Mouse (Mus musculus): ENCODE measurements around the gene Gabpb2.
A peak's percentile ranks its signal among the peaks of the same experiment; 100 is the strongest.

Gene Gabpb2

GRCm38 (mm10) chr3:95217255-95218134 lies at the start of gene Gabpb2:
TSS of gene Gabpb2 (minus strand) at chr3:95217916.
- peak; percentile 98 for DNase-seq (ENCODE audit: low read depth, low spot score)

GRCm38 (mm10) chr3:95266052-95266451 lies 48.3 kb upstream of the Gabpb2 start:
- DNase-seq (ENCODE audit: low read depth, low spot score): no peak

GRCm38 (mm10) chr3:95264724-95265123 lies 47.0 kb upstream of the Gabpb2 start:
- DNase-seq (ENCODE audit: low read depth, low spot score): no peak

- DNase-seq (ENCODE audit: low read depth, low spot score): peak; percentile 89
Observed at GRCm38 (mm10) chr3:95263089-95263739, 45.5 kb upstream of the Gabpb2 start.

GRCm38 (mm10) chr3:95261975-95262374 lies 44.3 kb upstream of the Gabpb2 start:
- DNase-seq (ENCODE audit: low read depth, low spot score): no peak

- DNase-seq (ENCODE audit: low read depth, low spot score): no peak
Observed at GRCm38 (mm10) chr3:95256931-95257330, 39.2 kb upstream of the Gabpb2 start.

GRCm38 (mm10) chr3:95250783-95251424 lies 33.2 kb upstream of the Gabpb2 start, which contains the start of gene Bnipl:
TSS of gene Bnipl (minus strand) at chr3:95251193.
- peak; percentile 35 for DNase-seq (ENCODE audit: low read depth, low spot score)

- DNase-seq (ENCODE audit: low read depth, low spot score): no peak
Observed at GRCm38 (mm10) chr3:95250361-95250760, 32.6 kb upstream of the Gabpb2 start.

- DNase-seq (ENCODE audit: low read depth, low spot score): no peak
Observed at GRCm38 (mm10) chr3:95247660-95248336, 30.1 kb upstream of the Gabpb2 start.

- DNase-seq (ENCODE audit: low read depth, low spot score): no peak
Observed at GRCm38 (mm10) chr3:95246465-95247231, 28.9 kb upstream of the Gabpb2 start.

GRCm38 (mm10) chr3:95243086-95243485 lies 25.4 kb upstream of the Gabpb2 start:
- no peak for DNase-seq (ENCODE audit: low read depth, low spot score)

- DNase-seq (ENCODE audit: low read depth, low spot score): peak; percentile 27
Observed at GRCm38 (mm10) chr3:95241498-95241897, 23.8 kb upstream of the Gabpb2 start, which contains the start of gene Gm128. TSS of gene Gm128 (minus strand) at chr3:95241598.

GRCm38 (mm10) chr3:95240900-95241299 lies 23.2 kb upstream of the Gabpb2 start:
- peak; percentile 65 for DNase-seq (ENCODE audit: low read depth, low spot score)

- no peak for DNase-seq (ENCODE audit: low read depth, low spot score)
Observed at GRCm38 (mm10) chr3:95239971-95240370, 22.3 kb upstream of the Gabpb2 start.

- DNase-seq (ENCODE audit: low read depth, low spot score): peak; percentile 70
Observed at GRCm38 (mm10) chr3:95239022-95239421, 21.3 kb upstream of the Gabpb2 start.

GRCm38 (mm10) chr3:95237541-95238099 lies 19.9 kb upstream of the Gabpb2 start:
- no peak for DNase-seq (ENCODE audit: low read depth, low spot score)

GRCm38 (mm10) chr3:95235386-95236301 lies 17.9 kb upstream of the Gabpb2 start:
- DNase-seq (ENCODE audit: low read depth, low spot score): peak; percentile 29

- peak; percentile 20 for DNase-seq (ENCODE audit: low read depth, low spot score)
Observed at GRCm38 (mm10) chr3:95233303-95233980, 15.7 kb upstream of the Gabpb2 start.

- DNase-seq (ENCODE audit: low read depth, low spot score): peak; percentile 81
Observed at GRCm38 (mm10) chr3:95232771-95233170, 15.1 kb upstream of the Gabpb2 start.
